Mouse (Mus musculus): ENCODE data around the gene Rnasel.

DNA sequence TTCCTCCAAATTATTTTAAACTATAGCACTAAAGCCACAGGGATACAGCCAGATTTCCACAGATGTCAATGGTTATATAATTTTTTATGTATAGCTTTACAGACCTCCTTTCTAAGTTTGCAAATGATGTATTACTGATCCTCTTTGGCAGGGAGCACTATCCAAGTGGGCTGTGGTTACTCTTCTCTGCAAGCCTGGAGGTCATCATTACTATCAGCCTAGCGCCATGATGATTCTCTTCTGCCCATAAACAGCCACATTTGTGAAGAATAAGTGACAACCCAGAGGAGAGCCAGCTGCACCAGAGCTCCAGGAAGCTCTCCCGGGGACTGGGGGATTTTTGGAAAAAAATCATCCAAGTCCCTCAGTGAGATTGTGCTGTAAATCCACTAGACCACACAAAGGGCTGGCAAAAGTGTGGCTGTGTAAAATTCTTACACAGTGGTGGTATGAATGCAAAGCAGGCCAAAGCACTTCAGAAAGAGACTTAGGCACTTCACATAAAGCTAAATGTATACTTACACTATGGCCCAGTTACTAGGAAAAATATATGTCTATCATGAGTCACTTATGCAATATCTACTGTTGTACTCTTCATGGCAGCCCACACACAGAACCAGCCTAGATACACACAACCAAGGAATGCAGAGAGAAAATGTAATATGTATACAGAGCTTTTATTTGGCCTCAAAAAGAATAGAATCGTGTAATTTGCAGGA lies 37.5 kb upstream of the Rnasel start:
- TF ChIP-seq CTCF (IDR thresholded peaks at IDR 0.05) (no peak), EP300 (IDR thresholded peaks at IDR 0.05) (no peak)
